Mouse (Mus musculus): ENCODE results near the gene Aanat.

- no peak for TF ChIP-seq GATA1 (IDR thresholded peaks at IDR 0.05; ENCODE audit: low read length)
- no peak for TF ChIP-seq TAL1 (IDR thresholded peaks at IDR 0.05; ENCODE audit: low read length)
Measured at GRCm38 (mm10) chr11:116570821-116571220, 15.4 kb upstream of the Aanat start.

Measured in erythroblast, embryonic 14.5 days (primary cell).